23 mouse cellular contexts compared by ENCODE assay signal in genomic region chr9:95961058-95961457, GRCm38 (mm10). TPM values are rescaled to one million over a fixed set of nuclear protein-coding genes. Genes with fewer than 3 reads are reported as not detected.
A peak's percentile ranks its signal among the peaks of the same experiment; 100 is the strongest.
DNase-seq lines count a peak whose midpoint lies in the region; ATAC-seq and TF ChIP-seq lines count a peak whose summit lies in the region.
"Had no signal": no experiment of that assay in that cellular context is flagged by ENCODE, and none has a peak within 500 bp of the region (broad histone marks: within the 10 kb centered on the region; RNA-seq: fewer than 3 reads in every experiment).

No protein-coding gene starts in this region.

- TF ChIP-seq RAD21 in MEL (IDR thresholded peaks at IDR 0.05; ENCODE audit: low read depth, low read length) = no peak

- H3K36me3 ChIP-seq in MEL (ENCODE audit: control insufficient read depth in 1 of 2, insufficient read depth in 2 of 2, low read length in 2 of 2) = peaks cover 0 to 37% of the 10 kb centered on the region in 2 experiments; a peak in 3 of 4 replicates

- H3K9ac ChIP-seq in MEL (ENCODE audit: control insufficient read depth, low read depth, low read length, poor library complexity, severe bottlenecking) = no peak overlapping the region; the same call in 1 of the 2 replicates
- H3K9ac ChIP-seq: embryonic facial prominence, embryonic 13.5 days; embryonic facial prominence, embryonic 15.5 days; forebrain, embryonic 12.5 days had no signal

- H3K4me3 ChIP-seq in MEL (ENCODE audit: control insufficient read depth in 1 of 2, insufficient read depth in 1 of 2, low read depth in 2 of 2, low read length in 2 of 2) = peak overlapping the region in 1 of 2 experiments; percentile 50; a peak in 2 of 4 replicates
- H3K4me3 ChIP-seq: embryonic facial prominence, embryonic 13.5 days; embryonic facial prominence, embryonic 15.5 days; erythroblast, embryonic 14.5 days; forebrain, embryonic 10.5 days; forebrain, embryonic 12.5 days had no signal

- H3K9me3 ChIP-seq in MEL (replicated peaks; ENCODE audit: insufficient read depth, low read length) = no peaks in the 10 kb centered on the region
- H3K9me3 ChIP-seq: embryonic facial prominence, embryonic 13.5 days; embryonic facial prominence, embryonic 15.5 days; forebrain, embryonic 10.5 days; forebrain, embryonic 12.5 days had no signal

- DNase-seq in MEL (ENCODE audit: low read depth, low spot score) = peak; percentile 76
- no peak for DNase-seq in left cerebral cortex, adult 11 months (ENCODE audit: low spot score)
- DNase-seq in adrenal gland, adult 2 months = no peak
- DNase-seq in frontal cortex, postnatal 10 days (ENCODE audit: low spot score in 2 of 2) = no peak
- DNase-seq: adrenal gland, postnatal 10 days; adrenal gland, postnatal 25 days; cerebellum, adult 11-12 months; cerebellum, adult 2 months; cerebellum, adult 9-10 months; cerebellum, postnatal 10 days; cerebellum, postnatal 25 days; embryo, embryonic 11 days had no signal

- TF ChIP-seq POLR2A in MEL (IDR thresholded peaks at IDR 0.05; ENCODE audit: control insufficient read depth in 1 of 2, insufficient read depth in 1 of 2, low read depth in 1 of 2, low read length in 2 of 2, poor library complexity in 1 of 2) = no peak

- peak; percentile 53 to 78; a peak in 3 of 4 replicates for TF ChIP-seq EP300 in MEL (IDR thresholded peaks at IDR 0.05; ENCODE audit: low read depth in 1 of 2, low read length in 2 of 2)

- ATAC-seq in common myeloid progenitor, adult 5-6 weeks (replicated peaks; ENCODE audit: low read depth, poor library complexity, severe bottlenecking) = 0 out of 2 replicates have a peak, but pooled peaks have one; percentile 45
- ATAC-seq in megakaryocyte progenitor cell, adult 5-6 weeks (replicated peaks; ENCODE audit: poor library complexity) = peak; percentile 35; the same call in 1 of the 2 replicates
- ATAC-seq: activated CD4-positive, CD25-positive, alpha-beta regulatory T cell, adult 4 months; forebrain, embryonic 14.5 days; forebrain, embryonic 16.5 days; Patski had no signal

- H3K27me3 ChIP-seq in MEL (ENCODE audit: control insufficient read depth in 1 of 2, insufficient read depth in 2 of 2, low read length in 2 of 2) = no peaks in the 10 kb centered on the region
- H3K27me3 ChIP-seq: embryonic facial prominence, embryonic 13.5 days; embryonic facial prominence, embryonic 15.5 days; forebrain, embryonic 12.5 days; Patski had no signal

- H3K4me1 ChIP-seq in MEL (ENCODE audit: control insufficient read depth in 1 of 2, insufficient read depth in 2 of 2, low read length in 2 of 2) = peaks cover 15 to 21% of the 10 kb centered on the region in 2 experiments

- H3K27ac ChIP-seq in MEL (ENCODE audit: control insufficient read depth, low read depth, low read length) = peak overlapping the region; percentile 67
- H3K27ac ChIP-seq: embryonic facial prominence, embryonic 13.5 days; embryonic facial prominence, embryonic 15.5 days; forebrain, embryonic 10.5 days; forebrain, embryonic 12.5 days had no signal

- no peak for TF ChIP-seq CTCF in MEL (IDR thresholded peaks at IDR 0.05 in 2 of 3, conservative IDR thresholded peaks at IDR 0.05 in 1 of 3; ENCODE audit: control insufficient read depth in 1 of 3, insufficient read depth in 1 of 3, low read depth in 2 of 3, low read length in 3 of 3, poor library complexity in 1 of 3, severe bottlenecking in 1 of 3)

- H3K79me2 ChIP-seq in MEL (ENCODE audit: control insufficient read depth, insufficient read depth, low read length, poor library complexity) = peaks cover 24% of the 10 kb centered on the region

TF ChIP-seq in MEL, 35 proteins besides CTCF, POLR2A, EP300 and RAD21:
- TF ChIP-seq SIN3A (IDR thresholded peaks at IDR 0.05; ENCODE audit: low read length) = 0 out of 2 replicates have a peak, but pooled peaks have one; percentile 72
- 0 out of 2 replicates have a peak, but pooled peaks have one; percentile 11 for TF ChIP-seq CHD1 (IDR thresholded peaks at IDR 0.05; ENCODE audit: low read depth, low read length)
- no peak for TF ChIP-seq BHLHE40 (IDR thresholded peaks at IDR 0.05; ENCODE audit: borderline replicate concordance, low read depth, low read length)
- TF ChIP-seq RCOR1 (IDR thresholded peaks at IDR 0.05; ENCODE audit: low read depth, low read length) = peak; percentile 54; the same call in 1 of the 2 replicates
- no peak for TF ChIP-seq MYB (IDR thresholded peaks at IDR 0.05; ENCODE audit: low read depth, low read length)
- 0 out of 2 replicates have a peak, but pooled peaks have one; percentile 61 for TF ChIP-seq ETS1 (IDR thresholded peaks at IDR 0.05; ENCODE audit: low read depth, low read length)
- TF ChIP-seq GATA1 (IDR thresholded peaks at IDR 0.05; ENCODE audit: low read depth, low read length) = peak; percentile 92

RNA-seq across cellular contexts. Expression of gene Xrn1, which starts 6.5 kb away (rescaled TPM):
- 7.0 and 7.6 TPM in 2 replicates for total RNA-seq in MEL (2012; rRNA removed)
- polyA plus RNA-seq in MEL (2012; ENCODE audit: insufficient read depth in 1 of 2, insufficient read length in 2 of 2, low read depth in 1 of 2, low replicate concordance in 2 of 2, missing spikeins in 1 of 2) = 1 to 10 TPM in 1 of 2 experiments, not detected in 1; 8.3 TPM
- 37.0 and 42.8 TPM in 2 replicates for total RNA-seq in common myeloid progenitor, adult 5-6 weeks (2017)
- total RNA-seq in megakaryocyte progenitor cell, adult 5-6 weeks (2015) = 23.9 and 35.8 TPM in 2 replicates
- 13.5 and 30.4 TPM in 2 replicates for total RNA-seq in megakaryocyte progenitor cell, adult 5-6 weeks (2017)
- 10 to 100 TPM; 19.5 to 20.7 TPM for total RNA-seq in adrenal gland, adult 2 months (2021)
- 0.98 and 1.2 TPM in 2 replicates for polyA plus RNA-seq in adrenal gland, adult 2 months (2012; rRNA removed)
